Mouse (Mus musculus) hindbrain, embryonic 15.5 days (tissue): Measurements from ENCODE around the gene Cd3g. TPM values are rescaled to one million over a fixed set of nuclear protein-coding genes. Genes with fewer than 3 reads are reported as not detected.
"Not testable (repeated sequence)": the region's sequence is repeated elsewhere in the genome, so short reads cannot be mapped to it uniquely, and the experiment has no call there.

ENCODE experiments used
- ATAC-seq: fragments of 200-750 bp; cut with Nextera tagmentation; 2 replicates; pipeline ENCODE4 v1.8.0; 2017; ENCODE audit warnings: low read depth, moderate number of reproducible peaks, moderate TSS enrichment; ENCODE audit not compliant: low FRiP score
- H3K27ac ChIP-seq: fragments of 300-500 bp; sonication (generic); replicated peaks from 2 replicates; pipeline ENCODE4 v1.5.1; 2015; ENCODE audit warnings: mild to moderate bottlenecking, inconsistent platforms
- H3K27me3 ChIP-seq: fragments of 300-500 bp; sonication (generic); 2 replicates; pipeline ENCODE4 v1.6.1; 2015; ENCODE audit warnings: control low read depth, inconsistent platforms
- H3K36me3 ChIP-seq: fragments of 300-500 bp; sonication (generic); 2 replicates; pipeline ENCODE4 v1.6.1; 2015; ENCODE audit warnings: control low read depth, inconsistent platforms
- H3K4me1 ChIP-seq: fragments of 300-500 bp; sonication (generic); replicated peaks from 2 replicates; pipeline ENCODE4 v1.6.1; 2015; ENCODE audit warnings: control low read depth, inconsistent platforms
- H3K4me2 ChIP-seq: fragments of 300-500 bp; sonication (generic); 2 replicates; pipeline ENCODE4 v1.6.1; 2015; ENCODE audit warnings: moderate library complexity, mild to moderate bottlenecking, inconsistent platforms
- H3K4me3 ChIP-seq: fragments of 300-500 bp; sonication (generic); 2 replicates; pipeline ENCODE4 v1.5.1; 2015; ENCODE audit warnings: mild to moderate bottlenecking, inconsistent platforms
- H3K9ac ChIP-seq: fragments of 300-500 bp; sonication (generic); 2 replicates; pipeline ENCODE4 v1.6.1; 2015; ENCODE audit warnings: inconsistent platforms
- H3K9me3 ChIP-seq: fragments of 300-500 bp; sonication (generic); 2 replicates; pipeline ENCODE4 v1.6.1; 2016; ENCODE audit warnings: control low read depth, inconsistent platforms
- WGBS: fragments of 180-500 bp; shearing (Covaris S2); methylation state at CpG from one replicate; pipeline ENCODE4 v1.1.7; 2015; 5-methylcytosine and 5-hydroxymethylcytosine counted together
- polyA plus RNA-seq: library from polyadenylated mRNA; unstranded; fragments of >200 nt; fragmentation: Nextera tagmentation; extraction: Ambion mirVana; gene quantifications from 2 replicates; pipeline ENCODE4 v1.2.1, GENCODE M21; 2015

The Cd3g gene
- polyA plus RNA-seq, 1 experiment from 2014 or later = not detected

GRCm38 (mm10) chr9:44983001-44983400, 2.8 kb upstream of the Cd3g start:
- H3K4me1 ChIP-seq = no peaks in the 10 kb centered on the region
- no peak overlapping the region for H3K4me2 ChIP-seq
- H3K36me3 ChIP-seq = no peaks in the 10 kb centered on the region
- no peak overlapping the region for H3K9ac ChIP-seq
- 0 out of 2 replicates have a peak, but pooled peaks cover 2% of the 10 kb centered on the region for H3K27me3 ChIP-seq
- WGBS = 85% methylated on average over 2 of the region's 2 CpGs
- H3K4me3 ChIP-seq = no peak overlapping the region
- no peak overlapping the region for H3K27ac ChIP-seq
- H3K9me3 ChIP-seq = no peaks in the 10 kb centered on the region
- ATAC-seq = no peak

GRCm38 (mm10) chr9:44982531-44982930, 2.3 kb upstream of the Cd3g start:
- Histone ChIP-seq H3K4me3 (no peak overlapping the region), H3K27me3 (0 out of 2 replicates have a peak, but pooled peaks cover 3% of the 10 kb centered on the region), H3K4me1 (no peaks in the 10 kb centered on the region), H3K4me2 (no peak overlapping the region), H3K36me3 (no peaks in the 10 kb centered on the region), H3K9me3 (no peaks in the 10 kb centered on the region), H3K9ac (no peak overlapping the region), H3K27ac (no peak overlapping the region)
- WGBS = 91% methylated on average over 3 of the region's 3 CpGs
- no peak for ATAC-seq

- no peak overlapping the region for H3K4me2 ChIP-seq
- H3K4me3 ChIP-seq = no peak overlapping the region
- ATAC-seq = no peak
- H3K4me1 ChIP-seq = no peaks in the 10 kb centered on the region
- H3K36me3 ChIP-seq = no peaks in the 10 kb centered on the region
- no peak overlapping the region for H3K27ac ChIP-seq
- no peak overlapping the region for H3K9ac ChIP-seq
- H3K27me3 ChIP-seq = 0 out of 2 replicates have a peak, but pooled peaks cover 3% of the 10 kb centered on the region
- H3K9me3 ChIP-seq = no peaks in the 10 kb centered on the region
- 85% methylated on average over 8 of the region's 8 CpGs for WGBS
Observed at GRCm38 (mm10) chr9:44982081-44982480, 1.9 kb upstream of the Cd3g start.

GRCm38 (mm10) chr9:44981676-44982075, 1.4 kb upstream of the Cd3g start, which contains the start of gene Cd3d:
Gene Cd3d, plus strand, starts transcription at chr9:44981786.
- Histone ChIP-seq H3K4me3 (no peak within 1 kb of the TSS), H3K9ac (no peak within 1 kb of the TSS), H3K4me1 (no peaks in the 10 kb centered on the region), H3K36me3 (no peaks in the 10 kb centered on the region), H3K9me3 (no peaks in the 10 kb centered on the region), H3K4me2 (no peak within 1 kb of the TSS), H3K27ac (no peak within 1 kb of the TSS), H3K27me3 (0 out of 2 replicates have a peak, but pooled peaks cover 3% of the 10 kb centered on the region)
- WGBS = 82% methylated on average over 4 of the region's 4 CpGs
- ATAC-seq = no peak

GRCm38 (mm10) chr9:44981104-44981503, 873 bp upstream of the Cd3g start:
- H3K9me3 ChIP-seq = no peaks in the 10 kb centered on the region
- no peak overlapping the region for H3K4me2 ChIP-seq
- WGBS = 97% methylated on average over 2 of the region's 2 CpGs
- no peak overlapping the region for H3K9ac ChIP-seq
- H3K4me1 ChIP-seq = no peaks in the 10 kb centered on the region
- H3K27ac ChIP-seq = no peak overlapping the region
- H3K4me3 ChIP-seq = no peak overlapping the region
- H3K36me3 ChIP-seq = no peaks in the 10 kb centered on the region
- 0 out of 2 replicates have a peak, but pooled peaks cover 3% of the 10 kb centered on the region for H3K27me3 ChIP-seq
- no peak for ATAC-seq

GRCm38 (mm10) chr9:44979806-44980205, 425 bp downstream of the Cd3g start:
- no peak overlapping the region for H3K4me2 ChIP-seq
- no peaks in the 10 kb centered on the region for H3K36me3 ChIP-seq
- H3K4me3 ChIP-seq = no peak overlapping the region
- 0 out of 2 replicates have a peak, but pooled peaks cover 9% of the 10 kb centered on the region for H3K27me3 ChIP-seq
- H3K27ac ChIP-seq = no peak overlapping the region
- no peak for ATAC-seq
- no peaks in the 10 kb centered on the region for H3K4me1 ChIP-seq
- no peak overlapping the region for H3K9ac ChIP-seq
- no peaks in the 10 kb centered on the region for H3K9me3 ChIP-seq
- WGBS = 76% methylated on average over 7 of the region's 7 CpGs

GRCm38 (mm10) chr9:44977813-44978212, 2.4 kb downstream of the Cd3g start:
- 73% methylated on average over 6 of the region's 6 CpGs for WGBS
- no peak overlapping the region for H3K9ac ChIP-seq

GRCm38 (mm10) chr9:44969450-44969849, 10.8 kb downstream of the Cd3g start:
- Histone ChIP-seq H3K9ac (no peak overlapping the region), H3K27ac (no peak overlapping the region), H3K36me3 (no peaks in the 10 kb centered on the region), H3K4me2 (no peak overlapping the region), H3K4me3 (no peak overlapping the region), H3K4me1 (peaks cover 11% of the 10 kb centered on the region), H3K9me3 (no peaks in the 10 kb centered on the region), H3K27me3 (peaks cover 8% of the 10 kb centered on the region)
- WGBS = 60% methylated on average over 1 of the region's 1 CpGs
- ATAC-seq = no peak

More at GRCm38 (mm10) chr9:44977813-44978212, 2.4 kb downstream of the Cd3g start:
- no peak for ATAC-seq
- Histone ChIP-seq H3K36me3 (no peaks in the 10 kb centered on the region), H3K27ac (no peak overlapping the region), H3K4me1 (no peaks in the 10 kb centered on the region), H3K27me3 (peaks cover 16% of the 10 kb centered on the region), H3K4me2 (no peak overlapping the region), H3K4me3 (no peak overlapping the region), H3K9me3 (no peaks in the 10 kb centered on the region)

GRCm38 (mm10) chr9:44967763-44968162, 12.5 kb downstream of the Cd3g start:
- H3K4me1 ChIP-seq = peaks cover 20% of the 10 kb centered on the region
- H3K36me3 ChIP-seq, H3K4me2 ChIP-seq, H3K9me3 ChIP-seq, H3K27me3 ChIP-seq, ATAC-seq, H3K4me3 ChIP-seq, H3K27ac ChIP-seq, H3K9ac ChIP-seq: not testable (repeated sequence)
- WGBS = 87% methylated on average over 5 of the region's 5 CpGs

- H3K9me3 ChIP-seq = no peaks in the 10 kb centered on the region
- H3K36me3 ChIP-seq = peaks cover 2% of the 10 kb centered on the region; the same call in 1 of the 2 replicates
- no peaks in the 10 kb centered on the region; the same call in 1 of the 2 replicates for H3K27me3 ChIP-seq
- no peak overlapping the region for H3K4me3 ChIP-seq
- no peak overlapping the region for H3K27ac ChIP-seq
- H3K4me2 ChIP-seq = no peak overlapping the region
- no peak overlapping the region for H3K9ac ChIP-seq
- no peak for ATAC-seq
- H3K4me1 ChIP-seq = peaks cover 20% of the 10 kb centered on the region
- WGBS = 27% methylated on average over 3 of the region's 3 CpGs
Observed at GRCm38 (mm10) chr9:44966815-44967242, 13.4 kb downstream of the Cd3g start.

GRCm38 (mm10) chr9:44965833-44966466, 14.3 kb downstream of the Cd3g start:
- H3K9me3 ChIP-seq = no peaks in the 10 kb centered on the region
- peaks cover 10% of the 10 kb centered on the region for H3K36me3 ChIP-seq
- peak overlapping the region; percentile 82 for H3K4me2 ChIP-seq
- peak overlapping the region; percentile 82 for H3K27ac ChIP-seq
- H3K9ac ChIP-seq = peak overlapping the region; percentile 51
- peak overlapping the region; percentile 92 for H3K4me3 ChIP-seq
- no peak; the same call in 1 of the 2 replicates for ATAC-seq
- no peaks in the 10 kb centered on the region; the same call in 1 of the 2 replicates for H3K27me3 ChIP-seq
- peaks cover 20% of the 10 kb centered on the region for H3K4me1 ChIP-seq
- WGBS = 14% methylated on average over 10 of the region's 10 CpGs

- H3K4me3 ChIP-seq = peak within 1 kb of the TSS; percentile 92
- no peaks in the 10 kb centered on the region for H3K9me3 ChIP-seq
- peak; percentile 96 for ATAC-seq
- peak within 1 kb of the TSS; percentile 85 for H3K9ac ChIP-seq
- H3K27me3 ChIP-seq = no peaks in the 10 kb centered on the region
- WGBS = 1% methylated on average over 39 of the region's 39 CpGs
- peaks cover 11% of the 10 kb centered on the region for H3K36me3 ChIP-seq
- peaks cover 20% of the 10 kb centered on the region for H3K4me1 ChIP-seq
- H3K4me2 ChIP-seq = peak within 1 kb of the TSS; percentile 82
- peak within 1 kb of the TSS; percentile 82 for H3K27ac ChIP-seq
Observed at GRCm38 (mm10) chr9:44965126-44965832, 15.0 kb downstream of the Cd3g start, which contains the start of gene Ube4a. Gene Ube4a, minus strand, starts transcription at chr9:44965600.
